Mouse (Mus musculus) limb, embryonic 11.5 days (tissue): ENCODE results near the gene Gpd2. TPM values are rescaled to one million over a fixed set of nuclear protein-coding genes. Genes with fewer than 3 reads are reported as not detected.

Experiments used
- ATAC-seq: fragments of 200-750 bp; cut with Nextera tagmentation; 2 replicates; pipeline ENCODE4 v1.8.0; 2017; ENCODE audit warnings: low read depth; ENCODE audit not compliant: insufficient number of reproducible peaks, low FRiP score, low TSS enrichment
- DNase-seq: peaks from one replicate; pipeline ENCODE4 v3.0.0-alpha.2; 2015; ENCODE audit warnings: low spot score
- H3K27ac ChIP-seq: fragments of 300-500 bp; sonication (generic); replicated peaks from 2 replicates; pipeline ENCODE4 v1.5.1; 2014; ENCODE audit warnings: low read depth, mild to moderate bottlenecking, low read length
- H3K27me3 ChIP-seq: fragments of 300-500 bp; sonication (generic); 2 replicates; pipeline ENCODE4 v1.6.1; 2014; ENCODE audit warnings: mild to moderate bottlenecking, low read length, mixed read lengths; ENCODE audit not compliant: control insufficient read depth, insufficient read depth
- H3K36me3 ChIP-seq: fragments of 300-500 bp; sonication (generic); 2 replicates; pipeline ENCODE4 v1.6.1; 2014; ENCODE audit warnings: mild to moderate bottlenecking, low read length, moderate library complexity, mixed read lengths; ENCODE audit not compliant: control insufficient read depth, insufficient read depth
- H3K4me1 ChIP-seq: fragments of 300-500 bp; sonication (generic); 2 replicates; pipeline ENCODE4 v1.6.1; 2014; ENCODE audit warnings: low read length, mixed read lengths; ENCODE audit not compliant: control insufficient read depth, insufficient read depth
- H3K4me2 ChIP-seq: fragments of 300-500 bp; sonication (generic); 2 replicates; pipeline ENCODE4 v1.6.1; 2014; ENCODE audit warnings: low read depth, mild to moderate bottlenecking, moderate library complexity; ENCODE audit not compliant: severe bottlenecking
- H3K4me3 ChIP-seq: fragments of 300-500 bp; sonication (generic); 2 replicates; pipeline ENCODE4 v1.5.1; 2014; ENCODE audit warnings: low read depth, low read length
- H3K9ac ChIP-seq: fragments of 300-500 bp; sonication (generic); 2 replicates; pipeline ENCODE4 v1.6.1; 2014; ENCODE audit warnings: mild to moderate bottlenecking, low read length
- H3K9me3 ChIP-seq: fragments of 300-500 bp; sonication (generic); 2 replicates; pipeline ENCODE4 v1.6.1; 2016; ENCODE audit warnings: low read length; ENCODE audit not compliant: control insufficient read depth
- WGBS: fragments of 180-500 bp; shearing (Covaris S2); extraction: QIAGEN DNeasy Blood & Tissue Kit; methylation state at CpG from one replicate; pipeline ENCODE4 v1.1.7; 2014; 5-methylcytosine and 5-hydroxymethylcytosine counted together
- polyA plus RNA-seq: library from polyadenylated mRNA; unstranded; fragments of >200 nt; fragmentation: Nextera tagmentation; extraction: Ambion mirVana; gene quantifications from 2 replicates; pipeline ENCODE4 v1.2.1, GENCODE M21; 2014

Gpd2 gene
- polyA plus RNA-seq, 1 experiment from 2014 or later = 19.1 TPM

DNA sequence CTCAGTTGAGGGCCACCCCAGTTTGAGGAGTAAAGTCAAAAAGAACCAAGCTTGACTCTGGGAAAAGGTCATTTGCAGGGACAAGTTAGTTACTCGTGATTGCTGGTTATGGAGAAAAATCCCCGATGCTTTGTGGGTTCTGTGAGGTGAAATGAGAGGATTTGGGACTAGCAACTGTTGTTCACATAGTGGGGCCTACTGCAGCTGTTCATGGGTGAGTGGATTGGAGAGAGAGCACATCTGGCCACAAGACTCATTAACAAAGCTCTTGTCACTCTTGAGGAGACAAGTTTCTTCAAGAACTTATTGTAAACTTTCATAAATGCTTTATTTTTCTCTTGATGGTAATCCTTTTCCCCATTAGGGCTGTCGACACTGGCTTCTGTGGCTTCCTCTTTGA is 117.4 kb downstream of the Gpd2 start:
- H3K9ac ChIP-seq = no peak overlapping the region
- H3K4me3 ChIP-seq = no peak overlapping the region
- H3K9me3 ChIP-seq = no peaks in the 10 kb centered on the region
- no peaks in the 10 kb centered on the region; the same call in 1 of the 2 replicates for H3K4me1 ChIP-seq
- H3K4me2 ChIP-seq = no peak overlapping the region
- 83% methylated on average over 3 of the region's 3 CpGs for WGBS
- no peaks in the 10 kb centered on the region for H3K36me3 ChIP-seq
- no peak for DNase-seq
- ATAC-seq = no peak
- no peak overlapping the region for H3K27ac ChIP-seq
- H3K27me3 ChIP-seq = no peaks in the 10 kb centered on the region

DNA sequence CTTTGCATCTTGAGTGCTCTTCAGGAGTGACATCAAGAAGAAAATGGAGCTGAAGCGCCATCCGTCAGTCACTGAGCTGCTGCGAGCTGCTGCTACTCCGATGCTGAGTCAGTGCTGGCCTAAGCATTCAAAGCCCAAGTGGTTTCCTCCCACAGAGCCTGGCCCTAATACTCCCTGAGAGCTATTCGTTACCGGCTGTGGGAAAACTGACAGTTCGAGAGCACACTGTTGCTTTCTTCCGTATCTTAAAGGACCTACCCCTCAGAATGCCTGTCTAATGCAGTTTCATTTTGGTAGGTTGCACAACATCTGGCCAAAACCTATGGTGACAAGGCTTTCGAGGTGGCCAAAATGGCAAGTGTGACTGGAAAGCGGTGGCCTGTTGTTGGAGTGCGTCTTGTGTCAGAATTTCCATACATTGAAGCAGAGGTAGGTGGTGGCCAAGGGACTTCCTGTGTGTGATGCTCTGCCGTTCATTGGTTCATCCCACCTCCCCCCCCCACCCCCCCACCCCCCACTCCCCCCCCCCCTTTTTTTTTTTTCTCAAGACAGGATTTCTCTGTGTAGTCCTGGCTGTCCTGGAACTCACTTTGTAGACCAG is 118.9 kb downstream of the Gpd2 start:
- ATAC-seq = no peak
- H3K4me3 ChIP-seq = no peak overlapping the region
- no peaks in the 10 kb centered on the region for H3K36me3 ChIP-seq
- WGBS = 85% methylated on average over 12 of the region's 12 CpGs
- DNase-seq = no peak
- H3K4me2 ChIP-seq = no peak overlapping the region
- H3K9me3 ChIP-seq = no peaks in the 10 kb centered on the region
- no peak overlapping the region for H3K27ac ChIP-seq
- no peaks in the 10 kb centered on the region for H3K27me3 ChIP-seq
- no peaks in the 10 kb centered on the region; the same call in 1 of the 2 replicates for H3K4me1 ChIP-seq
- no peak overlapping the region for H3K9ac ChIP-seq

DNA sequence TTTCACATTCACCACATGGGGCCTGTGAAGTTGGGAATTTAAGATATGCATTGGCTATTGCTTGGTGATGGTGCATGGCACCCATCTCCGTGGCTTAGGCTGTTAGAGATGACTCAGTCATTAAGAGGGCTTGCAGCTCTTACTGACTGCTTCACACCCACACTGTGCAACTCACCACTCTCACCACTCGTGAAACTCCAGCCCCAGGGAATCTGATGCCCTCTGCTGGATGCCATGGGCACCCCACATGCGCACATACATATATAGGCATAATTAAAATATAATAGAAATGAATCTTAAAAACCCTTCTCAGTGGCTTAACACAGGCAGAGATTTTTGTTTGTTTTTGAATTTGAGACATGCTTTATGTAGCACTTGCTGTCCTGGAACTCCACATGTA is 125.1 kb downstream of the Gpd2 start:
- DNase-seq = no peak
- no peaks in the 10 kb centered on the region for H3K9me3 ChIP-seq
- no peaks in the 10 kb centered on the region for H3K4me1 ChIP-seq
- H3K4me2 ChIP-seq = no peak overlapping the region
- no peaks in the 10 kb centered on the region for H3K36me3 ChIP-seq
- no peak for ATAC-seq
- no peak overlapping the region for H3K27ac ChIP-seq
- no peaks in the 10 kb centered on the region for H3K27me3 ChIP-seq
- H3K4me3 ChIP-seq = no peak overlapping the region
- H3K9ac ChIP-seq = no peak overlapping the region
- 85% methylated on average over 3 of the region's 3 CpGs for WGBS

DNA sequence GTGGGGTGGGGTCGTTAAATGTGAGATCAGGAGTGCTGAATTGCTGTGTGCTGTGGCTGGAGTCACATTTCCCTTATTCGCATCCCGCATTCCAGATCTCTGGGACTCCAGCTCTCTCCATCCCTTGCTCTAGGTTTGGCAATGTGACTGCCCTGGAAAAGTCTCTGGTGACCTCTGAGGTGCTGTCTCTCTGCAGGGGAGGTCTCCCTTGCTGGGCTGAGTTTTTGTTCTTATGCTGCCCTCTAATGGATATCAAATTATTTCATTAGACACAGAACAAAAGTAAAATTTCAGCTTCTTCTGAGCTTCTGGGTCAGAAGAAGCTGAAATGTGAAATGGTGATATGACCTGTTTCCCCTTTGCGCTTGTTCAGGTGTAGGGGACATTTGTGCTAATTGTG is 137.2 kb downstream of the Gpd2 start:
- no peaks in the 10 kb centered on the region for H3K36me3 ChIP-seq
- H3K4me1 ChIP-seq = no peaks in the 10 kb centered on the region
- H3K27ac ChIP-seq = no peak overlapping the region
- no peak overlapping the region for H3K4me3 ChIP-seq
- WGBS = 24% methylated on average over 4 of the region's 4 CpGs
- no peak overlapping the region for H3K9ac ChIP-seq
- ATAC-seq (peak; percentile 67), DNase-seq (peak; percentile 36)
- no peak overlapping the region for H3K4me2 ChIP-seq
- no peaks in the 10 kb centered on the region for H3K27me3 ChIP-seq
- no peaks in the 10 kb centered on the region for H3K9me3 ChIP-seq

DNA sequence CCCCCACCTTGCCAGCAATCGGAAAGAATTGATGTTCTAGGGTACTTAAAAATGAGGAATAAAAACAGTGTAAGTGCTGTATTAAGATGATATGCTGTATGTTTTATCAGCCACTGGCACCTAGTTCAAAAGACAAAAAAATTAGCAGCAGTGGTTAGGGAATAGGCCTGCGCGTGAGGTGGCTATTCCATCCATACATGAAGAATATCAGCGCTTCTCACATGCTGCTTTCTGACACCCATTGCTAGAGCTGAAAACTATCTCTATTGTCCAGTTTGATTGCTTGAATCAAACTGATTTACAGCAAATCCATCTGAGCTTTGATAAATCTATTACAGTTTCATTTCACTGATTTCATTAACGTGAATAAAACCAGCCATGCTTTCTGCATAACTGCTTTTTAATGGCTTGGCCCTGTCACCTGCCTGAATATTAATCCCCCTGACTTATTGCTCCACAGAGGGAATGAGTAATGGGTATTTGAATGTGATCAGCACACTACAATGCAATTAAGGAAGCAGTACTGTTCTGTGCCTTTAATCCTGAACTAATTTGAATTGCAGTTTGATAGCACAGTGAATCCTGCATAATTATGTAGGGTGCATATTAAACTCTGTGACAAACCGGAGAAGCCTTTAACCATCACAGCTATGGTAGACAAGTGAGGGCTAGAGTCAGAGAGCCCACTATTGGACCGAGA is 137.9 kb downstream of the Gpd2 start:
- no peak for DNase-seq
- Histone ChIP-seq H3K4me3 (no peak overlapping the region), H3K9ac (no peak overlapping the region), H3K27me3 (no peaks in the 10 kb centered on the region), H3K4me1 (no peaks in the 10 kb centered on the region), H3K27ac (no peak overlapping the region), H3K36me3 (no peaks in the 10 kb centered on the region), H3K9me3 (no peaks in the 10 kb centered on the region), H3K4me2 (no peak overlapping the region)
- no peak for ATAC-seq
- WGBS = 79% methylated on average over 7 of the region's 7 CpGs

DNA sequence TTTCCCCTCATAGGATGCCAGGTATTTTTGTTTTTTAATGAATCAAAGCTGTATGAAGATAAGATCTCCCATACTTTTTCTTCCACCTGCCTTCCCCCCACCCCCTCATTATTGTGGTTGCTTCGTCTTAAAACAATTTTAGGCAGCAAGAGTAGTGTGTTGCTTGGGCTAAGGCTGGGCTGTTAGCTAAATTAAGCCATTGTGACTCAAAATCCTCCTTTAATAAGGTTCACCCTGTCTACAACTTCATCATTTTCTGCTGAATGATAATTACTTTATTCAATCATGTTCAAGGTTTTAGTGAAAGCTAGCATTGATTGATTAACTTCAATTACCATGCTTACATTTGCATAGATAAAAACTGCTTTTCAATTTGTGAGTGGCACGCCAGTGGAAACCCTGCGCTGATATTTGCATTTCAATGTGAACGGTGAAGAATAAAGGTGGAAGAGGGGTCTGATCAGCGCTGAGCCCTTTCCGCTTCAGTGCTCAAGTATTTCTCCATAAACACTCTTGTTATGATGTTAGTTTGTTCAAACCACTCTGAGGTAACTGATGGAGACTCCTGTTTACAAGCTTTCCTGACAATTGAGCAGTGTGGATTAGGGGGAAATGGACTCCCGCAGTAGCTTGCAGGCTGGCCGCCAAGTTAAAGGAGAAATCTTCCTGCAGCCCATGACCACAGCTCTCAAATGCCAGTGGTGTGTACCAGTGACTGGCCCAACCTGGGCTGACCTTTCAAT is 140.9 kb downstream of the Gpd2 start:
- ATAC-seq = no peak

DNA sequence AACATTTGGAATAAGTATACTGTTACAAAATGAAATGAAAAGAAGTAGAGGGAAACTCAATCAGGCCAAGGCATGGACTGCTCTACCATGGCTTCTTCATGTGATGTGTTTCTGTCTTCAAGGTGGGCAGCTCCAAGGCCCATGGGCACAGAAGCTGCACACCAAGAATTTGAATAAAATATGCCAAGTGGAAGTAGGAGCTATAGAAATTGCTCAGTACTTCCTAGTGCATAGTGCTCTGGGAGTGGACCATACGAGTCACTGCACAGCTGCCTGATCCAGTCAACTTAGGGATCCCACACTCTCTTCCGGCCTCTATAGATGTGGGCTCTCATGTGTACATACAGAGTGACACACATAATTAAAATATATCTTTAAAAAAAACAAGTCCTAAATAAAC is 147.2 kb downstream of the Gpd2 start:
- no peak for ATAC-seq
- H3K27ac ChIP-seq = no peak overlapping the region
- H3K36me3 ChIP-seq = no peaks in the 10 kb centered on the region

More for the DNA sequence above, 140.9 kb downstream of the Gpd2 start:
- no peak overlapping the region for H3K27ac ChIP-seq
- no peaks in the 10 kb centered on the region for H3K9me3 ChIP-seq
- WGBS = 35% methylated on average over 8 of the region's 8 CpGs
- H3K4me2 ChIP-seq = no peak overlapping the region
- H3K9ac ChIP-seq = no peak overlapping the region
- no peaks in the 10 kb centered on the region for H3K4me1 ChIP-seq
- H3K36me3 ChIP-seq = no peaks in the 10 kb centered on the region
- H3K4me3 ChIP-seq = no peak overlapping the region
- DNase-seq = no peak
- no peaks in the 10 kb centered on the region for H3K27me3 ChIP-seq

DNA sequence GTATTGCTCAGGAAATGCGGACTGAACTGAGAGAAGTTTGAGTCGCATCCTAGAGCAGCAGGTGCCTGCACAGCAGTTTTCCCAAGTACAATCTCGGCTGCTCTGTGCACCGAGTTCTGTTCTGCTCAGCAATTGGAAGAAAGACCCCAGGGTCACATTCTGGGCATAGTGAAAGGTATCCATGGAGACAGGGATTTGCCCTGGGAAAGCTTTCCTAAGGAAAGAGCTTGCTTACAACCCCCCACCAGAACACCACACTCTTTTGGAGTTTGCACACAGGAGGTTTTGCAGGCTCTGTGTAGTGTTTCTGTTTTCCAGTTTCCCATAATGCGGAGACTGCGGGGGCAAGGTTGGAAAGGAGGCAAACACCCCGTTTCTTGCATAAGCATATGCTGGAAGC is 150.4 kb downstream of the Gpd2 start:
- Histone ChIP-seq H3K27me3 (no peaks in the 10 kb centered on the region), H3K4me1 (no peaks in the 10 kb centered on the region), H3K4me3 (no peak overlapping the region), H3K4me2 (no peak overlapping the region), H3K9me3 (0 out of 2 replicates have a peak, but pooled peaks cover 3% of the 10 kb centered on the region), H3K27ac (no peak overlapping the region), H3K36me3 (no peaks in the 10 kb centered on the region), H3K9ac (no peak overlapping the region)
- no peak for DNase-seq
- 67% methylated on average over 7 of the region's 7 CpGs for WGBS
- no peak for ATAC-seq

More for the DNA sequence above, 147.2 kb downstream of the Gpd2 start:
- 92% methylated on average over 2 of the region's 2 CpGs for WGBS
- H3K4me1 ChIP-seq = no peaks in the 10 kb centered on the region
- H3K9ac ChIP-seq = no peak overlapping the region
- H3K4me2 ChIP-seq = no peak overlapping the region
- no peak overlapping the region for H3K4me3 ChIP-seq
- H3K27me3 ChIP-seq = no peaks in the 10 kb centered on the region
- H3K9me3 ChIP-seq = no peaks in the 10 kb centered on the region
- DNase-seq = no peak
